Mouse (Mus musculus) thymus, adult 2 months (tissue): ENCODE results near the gene Cib1.

Source experiments
- CTCF ChIP-seq: fragments of 200-500 bp; IDR thresholded peaks from 2 replicates; pipeline ENCODE4 v1.5.1; 2012; ENCODE audit warnings: mild to moderate bottlenecking, control low read depth, low read length, moderate library complexity, borderline replicate concordance; ENCODE audit not compliant: control insufficient read depth, poor library complexity, insufficient read depth; ENCODE audit errors: extremely low read depth
- POLR2A ChIP-seq: fragments of 200-500 bp; IDR thresholded peaks from 2 replicates; pipeline ENCODE4 v1.6.1; 2012; ENCODE audit warnings: mild to moderate bottlenecking, low read length, control low read depth, moderate library complexity; ENCODE audit not compliant: control insufficient read depth, poor library complexity, insufficient read depth; ENCODE audit errors: extremely low read depth

GRCm38 (mm10) chr7:80207314-80207731, 25.3 kb downstream of the Cib1 start:
- TF ChIP-seq CTCF (no peak), POLR2A (no peak)
